Mouse (Mus musculus): ENCODE data around the gene Ggn. TPM values are rescaled to one million over a fixed set of nuclear protein-coding genes. Genes with fewer than 3 reads are reported as not detected.

The Ggn gene
- total and polyA plus RNA-seq, 2 experiments, result 0.18 TPM; not detected in 1

DNA sequence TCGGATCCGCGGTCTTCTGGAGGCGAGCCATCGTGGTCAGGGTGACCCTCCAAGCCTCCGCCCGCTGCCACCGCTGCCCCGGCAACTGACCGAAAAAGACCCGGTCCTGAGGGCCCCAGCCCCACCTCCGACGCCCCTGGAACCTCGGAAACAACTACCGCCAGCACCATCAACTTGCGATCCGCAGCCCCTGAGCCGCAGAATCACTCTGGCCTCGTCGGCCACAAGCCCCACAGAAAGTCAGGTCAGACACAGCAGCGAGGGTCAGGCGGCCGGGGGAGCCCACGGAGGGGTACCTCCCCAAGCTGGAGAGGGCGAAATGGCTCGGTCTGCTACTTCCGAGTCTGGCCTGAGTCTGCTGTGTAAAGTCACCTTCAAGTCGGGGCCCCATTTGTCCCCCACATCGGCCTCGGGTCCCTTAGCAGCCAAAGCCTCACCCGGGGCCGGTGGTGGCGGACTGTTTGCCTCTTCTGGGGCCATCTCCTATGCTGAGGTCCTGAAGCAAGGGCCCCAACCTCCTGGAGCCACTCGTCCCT is 1.6 kb downstream of the Ggn start:
- no peaks in the 10 kb centered on the region for H3K79me2 ChIP-seq (ENCODE audit: control insufficient read depth, insufficient read depth, low read length)
- no peak for DNase-seq (ENCODE audit: extremely low read depth, low read depth, low spot score)
- H3K4me3 ChIP-seq (ENCODE audit: insufficient read depth, low read depth, low read length), result no peak overlapping the region
- no peak overlapping the region; the same call in 1 of the 2 replicates for H3K9ac ChIP-seq (ENCODE audit: low read depth, low read length)
- H3K27me3 ChIP-seq (ENCODE audit: control insufficient read depth, insufficient read depth, low read length), result 0 out of 2 replicates have a peak, but pooled peaks cover 2% of the 10 kb centered on the region
- TF ChIP-seq POLR2A (IDR thresholded peaks at IDR 0.05; ENCODE audit: extremely low read depth, insufficient read depth, low read length) (no peak), CTCF (IDR thresholded peaks at IDR 0.05; ENCODE audit: low read depth, low read length) (no peak)
- no peak overlapping the region for H3K27ac ChIP-seq (replicated peaks; ENCODE audit: insufficient read depth, low read depth, low read length)
- H3K4me1 ChIP-seq (ENCODE audit: control insufficient read depth, insufficient read depth, low read length), result peaks cover 6% of the 10 kb centered on the region
- 11% methylated on average over 34 of the region's 34 CpGs for WGBS
- peaks cover 15% of the 10 kb centered on the region for H3K36me3 ChIP-seq (ENCODE audit: control insufficient read depth, insufficient read depth, low read length)

DNA sequence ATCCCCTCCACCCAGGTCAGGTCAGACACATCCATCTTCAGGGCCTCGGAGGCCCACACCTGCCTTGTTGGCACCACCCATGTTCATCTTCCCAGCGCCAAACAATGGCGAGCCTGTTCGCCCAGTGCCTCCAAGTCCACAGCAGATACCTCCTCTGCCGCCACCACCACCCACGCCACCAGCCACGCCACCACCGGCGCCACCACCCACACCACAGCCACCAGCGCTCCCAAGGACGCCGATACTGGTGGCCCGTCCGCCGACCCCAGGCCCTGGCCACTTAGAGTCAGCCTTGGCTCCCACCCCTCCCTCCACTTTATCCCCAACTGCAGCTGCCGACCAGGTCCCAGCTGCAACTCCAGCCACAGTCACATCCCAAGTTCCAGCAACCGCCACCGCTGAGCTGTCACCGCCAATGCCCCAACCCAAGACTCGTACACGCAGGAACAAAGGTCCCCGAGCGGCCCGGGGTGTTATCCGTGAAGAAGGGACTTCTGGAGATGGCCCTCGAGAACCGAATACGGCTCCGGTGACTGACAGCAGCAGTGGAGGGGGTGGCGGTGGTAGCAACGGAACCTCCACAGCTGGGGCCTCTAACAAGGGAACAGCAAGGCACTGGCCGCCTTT is 2.5 kb downstream of the Ggn start:
- Histone ChIP-seq H3K36me3 (ENCODE audit: control insufficient read depth, insufficient read depth, low read length) (peaks cover 18% of the 10 kb centered on the region), H3K27me3 (ENCODE audit: control insufficient read depth, insufficient read depth, low read length) (0 out of 2 replicates have a peak, but pooled peaks cover 2% of the 10 kb centered on the region), H3K4me3 (ENCODE audit: insufficient read depth, low read depth, low read length) (no peak overlapping the region), H3K27ac (replicated peaks; ENCODE audit: insufficient read depth, low read depth, low read length) (no peak overlapping the region), H3K4me1 (ENCODE audit: control insufficient read depth, insufficient read depth, low read length) (peaks cover 6% of the 10 kb centered on the region), H3K79me2 (ENCODE audit: control insufficient read depth, insufficient read depth, low read length) (no peaks in the 10 kb centered on the region), H3K9ac (ENCODE audit: low read depth, low read length) (no peak overlapping the region)
- 72% methylated on average over 32 of the region's 32 CpGs for whole genome bisulfite sequencing
- TF ChIP-seq POLR2A (IDR thresholded peaks at IDR 0.05; ENCODE audit: extremely low read depth, insufficient read depth, low read length), result no peak
- no peak for DNase-seq (ENCODE audit: extremely low read depth, low read depth, low spot score)

DNA sequence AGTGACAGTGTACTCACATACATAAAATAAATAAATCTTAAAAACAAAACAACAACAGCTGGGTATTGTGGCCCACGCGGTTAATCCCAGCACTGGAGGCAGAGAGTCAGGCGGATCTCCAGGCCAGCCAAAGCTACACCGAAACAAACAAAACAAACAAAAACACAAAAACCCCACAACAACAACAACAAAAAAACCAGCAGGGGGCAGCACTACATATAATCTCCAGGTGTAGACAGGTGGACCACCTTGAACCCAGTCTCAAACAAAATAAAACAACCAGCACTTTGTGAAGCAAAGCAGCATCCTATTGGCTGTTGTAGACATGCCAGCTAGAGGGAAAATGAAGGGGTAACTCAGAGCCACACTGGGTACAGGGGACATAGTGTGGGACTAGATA is 8.1 kb downstream of the Ggn start:
- Histone ChIP-seq H3K79me2 (ENCODE audit: control insufficient read depth, insufficient read depth, low read length) (peaks cover 10% of the 10 kb centered on the region; the same call in 1 of the 2 replicates), H3K4me3 (ENCODE audit: insufficient read depth, low read depth, low read length) (no peak overlapping the region), H3K36me3 (ENCODE audit: control insufficient read depth, insufficient read depth, low read length) (peaks cover 18% of the 10 kb centered on the region), H3K27ac (replicated peaks; ENCODE audit: insufficient read depth, low read depth, low read length) (no peak overlapping the region), H3K9ac (ENCODE audit: low read depth, low read length) (no peak overlapping the region), H3K4me1 (ENCODE audit: control insufficient read depth, insufficient read depth, low read length) (peaks cover 10% of the 10 kb centered on the region), H3K27me3 (ENCODE audit: control insufficient read depth, insufficient read depth, low read length) (no peaks in the 10 kb centered on the region)
- DNase-seq (ENCODE audit: extremely low read depth, low read depth, low spot score), result no peak
- WGBS, result 81% methylated on average over 4 of the region's 4 CpGs
- no peak for TF ChIP-seq CTCF (IDR thresholded peaks at IDR 0.05; ENCODE audit: low read depth, low read length)
- no peak for TF ChIP-seq POLR2A (IDR thresholded peaks at IDR 0.05; ENCODE audit: extremely low read depth, insufficient read depth, low read length)

DNA sequence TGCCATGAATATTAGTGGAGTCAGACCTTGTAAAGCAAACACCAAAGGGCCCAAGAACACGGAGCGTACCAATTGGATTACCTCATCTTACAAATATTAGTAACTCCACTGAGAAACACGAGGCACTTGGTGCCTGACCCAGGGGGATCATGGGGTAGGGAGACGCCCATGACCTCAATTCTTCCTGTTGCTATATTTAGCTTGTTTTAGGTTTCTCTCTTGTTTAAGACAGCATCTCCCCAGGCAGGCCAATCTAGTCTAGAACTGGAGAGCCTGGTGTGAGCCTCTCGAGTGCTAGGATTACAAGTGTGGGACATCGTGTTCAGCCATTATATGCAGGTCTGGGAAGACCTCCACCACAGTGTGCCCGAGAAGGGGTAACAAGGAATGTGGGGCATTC is 9.3 kb downstream of the Ggn start:
- WGBS, result 16% methylated on average over 7 of the region's 7 CpGs
- 0 out of 2 replicates have a peak overlapping the region, but pooled peaks have one; percentile 37 for H3K4me3 ChIP-seq (ENCODE audit: insufficient read depth, low read depth, low read length)

DNA sequence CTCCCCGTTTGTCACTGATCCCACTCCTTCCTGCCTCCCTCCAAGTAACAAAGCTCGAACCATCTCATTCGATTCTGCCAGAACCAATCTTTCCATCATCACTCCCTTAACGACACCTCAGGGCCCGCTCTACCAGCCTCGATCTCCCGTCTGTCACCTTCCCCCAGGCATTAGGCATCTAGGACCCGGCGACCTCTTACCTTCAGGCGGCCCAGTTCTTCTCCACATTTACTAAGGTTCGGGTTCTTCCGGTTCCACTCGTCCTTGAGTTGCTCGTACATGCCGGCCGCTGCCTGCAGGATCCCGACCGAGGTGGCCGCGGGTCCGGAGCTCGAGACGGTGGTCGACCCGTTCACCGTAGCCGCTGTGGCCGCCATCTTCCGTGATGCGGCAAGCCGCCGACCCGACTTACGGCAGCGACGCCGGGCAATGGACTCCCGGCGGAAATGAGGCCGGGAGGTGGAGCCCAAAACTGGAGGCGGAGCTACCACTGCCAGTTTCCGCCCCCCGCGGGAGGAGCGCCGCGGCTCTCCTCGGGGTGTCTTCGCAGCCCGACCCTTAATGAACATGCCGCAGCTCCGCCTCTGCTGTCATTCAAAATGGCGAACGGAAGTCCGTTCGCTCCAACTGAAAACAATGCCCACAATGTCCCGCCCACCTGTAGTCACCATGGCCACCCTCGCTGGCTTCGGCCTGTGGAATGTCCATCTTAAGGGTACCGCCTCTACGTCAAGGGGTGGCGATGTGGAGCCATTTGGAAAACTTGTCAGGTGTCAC is 10.3 kb downstream of the Ggn start, which contains the start of gene Psmd8:
TSS of gene Psmd8 (minus strand) at position 625 of the 777 bp plus-strand sequence.
- TF ChIP-seq CTCF (IDR thresholded peaks at IDR 0.05; ENCODE audit: low read depth, low read length), result peak; percentile 47
- TF ChIP-seq POLR2A (IDR thresholded peaks at IDR 0.05; ENCODE audit: extremely low read depth, insufficient read depth, low read length), result peak; percentile 88
- peaks cover 13% of the 10 kb centered on the region; the same call in 1 of the 2 replicates for H3K36me3 ChIP-seq (ENCODE audit: control insufficient read depth, insufficient read depth, low read length)
- under 1% methylated on average over 62 of the region's 62 CpGs for WGBS
- peak within 1 kb of the TSS; percentile 53 for H3K27ac ChIP-seq (replicated peaks; ENCODE audit: insufficient read depth, low read depth, low read length)
- H3K79me2 ChIP-seq (ENCODE audit: control insufficient read depth, insufficient read depth, low read length), result peaks cover 10% of the 10 kb centered on the region; the same call in 1 of the 2 replicates
- H3K4me3 ChIP-seq (ENCODE audit: insufficient read depth, low read depth, low read length), result peak within 1 kb of the TSS; percentile 79
- no peaks in the 10 kb centered on the region for H3K27me3 ChIP-seq (ENCODE audit: control insufficient read depth, insufficient read depth, low read length)
- peak within 1 kb of the TSS; percentile 86 for H3K9ac ChIP-seq (ENCODE audit: low read depth, low read length)
- peak; percentile 94 for DNase-seq (ENCODE audit: extremely low read depth, low read depth, low spot score)
- H3K4me1 ChIP-seq (ENCODE audit: control insufficient read depth, insufficient read depth, low read length), result peaks cover 10% of the 10 kb centered on the region

More for the DNA sequence above, 9.3 kb downstream of the Ggn start:
- H3K27ac ChIP-seq (replicated peaks; ENCODE audit: insufficient read depth, low read depth, low read length), result no peak overlapping the region
- TF ChIP-seq POLR2A (IDR thresholded peaks at IDR 0.05; ENCODE audit: extremely low read depth, insufficient read depth, low read length) (no peak), CTCF (IDR thresholded peaks at IDR 0.05; ENCODE audit: low read depth, low read length) (no peak)
- peaks cover 10% of the 10 kb centered on the region for H3K4me1 ChIP-seq (ENCODE audit: control insufficient read depth, insufficient read depth, low read length)
- H3K36me3 ChIP-seq (ENCODE audit: control insufficient read depth, insufficient read depth, low read length), result peaks cover 14% of the 10 kb centered on the region
- no peak overlapping the region for H3K9ac ChIP-seq (ENCODE audit: low read depth, low read length)
- DNase-seq (ENCODE audit: extremely low read depth, low read depth, low spot score), result peak; percentile 36
- H3K27me3 ChIP-seq (ENCODE audit: control insufficient read depth, insufficient read depth, low read length), result no peaks in the 10 kb centered on the region
- peaks cover 10% of the 10 kb centered on the region; the same call in 1 of the 2 replicates for H3K79me2 ChIP-seq (ENCODE audit: control insufficient read depth, insufficient read depth, low read length)
